Mouse (Mus musculus): ENCODE results near the gene Cacnb1.

- no peak for TF ChIP-seq CTCF (IDR thresholded peaks at IDR 0.05; ENCODE audit: insufficient read depth, low read length)
- no peak for TF ChIP-seq POLR2A (IDR thresholded peaks at IDR 0.05; ENCODE audit: borderline replicate concordance, extremely low read depth, low read depth, low read length)
Observed at GRCm38 (mm10) chr11:97980531-97980966, 42.3 kb downstream of the Cacnb1 start.

Data from lung, adult 2 months (tissue).